Mouse (Mus musculus) common myeloid progenitor, adult 5-6 weeks (primary cell): ENCODE results near the gene Ccr4. TPM values are rescaled to one million over a fixed set of nuclear protein-coding genes. Genes with fewer than 3 reads are reported as not detected.

Experiments
- ATAC-seq: replicated peaks from 2 replicates; pipeline ENCODE4 v1.8.0; 2016; ENCODE audit warnings: low read depth, mild to moderate bottlenecking, moderate TSS enrichment, inconsistent platforms; ENCODE audit not compliant: poor library complexity, severe bottlenecking
- total RNA-seq: library from RNA; stranded (forward); fragments of 200-1000, 187-1606 nt; gene quantifications from 2 replicates; pipeline ENCODE4 v1.2.3, GENCODE M21; 2017

The Ccr4 gene
- total RNA-seq, 1 experiment from 2014 or later, result not detected

GRCm38 (mm10) chr9:114484771-114485170 is 19.9 kb downstream of the Ccr4 start:
- no peak for ATAC-seq

- no peak for ATAC-seq
These were observed 23.8 kb downstream of the Ccr4 start for GRCm38 (mm10) chr9:114480940-114481339.

GRCm38 (mm10) chr9:114477019-114477418 is 27.7 kb downstream of the Ccr4 start:
- no peak for ATAC-seq

- ATAC-seq, result no peak
These were observed 32.8 kb downstream of the Ccr4 start for GRCm38 (mm10) chr9:114471892-114472291.

- no peak for ATAC-seq
These were observed 36.0 kb downstream of the Ccr4 start for GRCm38 (mm10) chr9:114468701-114469100.

- no peak for ATAC-seq
These were observed 36.5 kb downstream of the Ccr4 start for GRCm38 (mm10) chr9:114468217-114468616.

GRCm38 (mm10) chr9:114466871-114467270 is 37.8 kb downstream of the Ccr4 start:
- ATAC-seq, result no peak

GRCm38 (mm10) chr9:114465442-114465841 is 39.3 kb downstream of the Ccr4 start:
- no peak for ATAC-seq

GRCm38 (mm10) chr9:114462569-114462968 is 42.1 kb downstream of the Ccr4 start:
- ATAC-seq, result no peak

- ATAC-seq, result no peak
These were observed 46.3 kb downstream of the Ccr4 start for GRCm38 (mm10) chr9:114458436-114458835.

GRCm38 (mm10) chr9:114455420-114455819 is 49.3 kb downstream of the Ccr4 start:
- ATAC-seq, result no peak

GRCm38 (mm10) chr9:114452418-114452817 is 52.3 kb downstream of the Ccr4 start:
- no peak for ATAC-seq

GRCm38 (mm10) chr9:114451615-114452014 is 53.1 kb downstream of the Ccr4 start:
- no peak for ATAC-seq

GRCm38 (mm10) chr9:114449120-114449754 is 55.5 kb downstream of the Ccr4 start:
- ATAC-seq, result no peak

- no peak for ATAC-seq
These were observed 56.0 kb downstream of the Ccr4 start for GRCm38 (mm10) chr9:114448700-114449099.

- no peak for ATAC-seq
These were observed 57.8 kb downstream of the Ccr4 start for GRCm38 (mm10) chr9:114446887-114447286.

- no peak for ATAC-seq
These were observed 61.4 kb downstream of the Ccr4 start for GRCm38 (mm10) chr9:114443351-114443750.

GRCm38 (mm10) chr9:114442893-114443292 is 61.8 kb downstream of the Ccr4 start:
- ATAC-seq, result no peak

GRCm38 (mm10) chr9:114442225-114442624 is 62.5 kb downstream of the Ccr4 start:
- no peak for ATAC-seq

GRCm38 (mm10) chr9:114440548-114440947 is 64.2 kb downstream of the Ccr4 start:
- no peak for ATAC-seq
